Comparison of ENCODE assay signal across 8 mouse cellular contexts in the genomic region with DNA sequence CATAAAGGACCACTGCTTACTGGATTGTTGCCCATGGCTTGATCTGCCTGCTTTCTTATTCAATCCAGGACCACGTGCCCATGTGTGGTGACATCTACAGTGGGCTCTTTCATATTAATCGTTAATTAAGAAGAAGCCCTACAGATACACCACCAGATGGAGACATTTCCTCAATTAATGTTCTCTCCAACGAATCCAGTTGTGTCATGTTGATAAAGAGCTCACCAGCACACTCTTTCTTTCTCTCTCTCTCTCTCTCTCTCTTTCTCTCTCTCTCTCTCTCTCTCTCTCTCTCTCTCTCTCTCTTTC. TPM values are rescaled to one million over a fixed set of nuclear protein-coding genes. Genes with fewer than 3 reads are reported as not detected.
DNase-seq lines count a peak whose midpoint lies in the region; ATAC-seq and TF ChIP-seq lines count a peak whose summit lies in the region.

No protein-coding gene starts in this region.

- H3K9ac ChIP-seq in kidney, embryonic 16.5 days (replicated peaks; ENCODE audit: low read length) = no peak overlapping the region
- no peak overlapping the region for H3K9ac ChIP-seq in ES-E14 (ENCODE audit: insufficient read depth, low read depth, low read length, poor library complexity, severe bottlenecking)
- H3K9ac ChIP-seq in hindbrain, embryonic 13.5 days = no peak overlapping the region; the same call in 1 of the 2 replicates
- H3K9ac ChIP-seq in midbrain, embryonic 16.5 days (ENCODE audit: low read depth, low read length) = peak overlapping the region; percentile 36; the same call in 1 of the 2 replicates

- no peak for DNase-seq in kidney, postnatal 4 days
- DNase-seq in ES-E14 (ENCODE audit: low read depth, low spot score) = peak; percentile 25
- peak; percentile 30 to 53 for DNase-seq in cerebellum, postnatal 14 days
- DNase-seq in spleen, postnatal 10 days (ENCODE audit: low spot score in 2 of 2) = no peak
- no peak for DNase-seq in spleen, adult 18-20 months

- 5% methylated on average over 3 of the region's 3 CpGs for WGBS in kidney, embryonic 16.5 days
- WGBS in hindbrain, embryonic 13.5 days = 5% methylated on average over 3 of the region's 3 CpGs
- 3% methylated on average over 3 of the region's 3 CpGs for WGBS in midbrain, embryonic 16.5 days

- in situ Hi-C loops in ES-E14 (cut with MboI; ENCODE audit: low sequenced_read_pairs in 2 of 2, unreplicated experiment in 2 of 2) = loop anchor here (25.0 kb wide), 2 partner anchors 768 to 1043 kb away; no protein-coding TSS in a partner anchor

- peak; percentile 73; the same call in 1 of the 2 replicates for ATAC-seq in kidney, embryonic 16.5 days (ENCODE audit: low FRiP score, low TSS enrichment)
- ATAC-seq in hindbrain, embryonic 13.5 days (ENCODE audit: low FRiP score) = peak; percentile 77
- peak; percentile 88 for ATAC-seq in midbrain, embryonic 16.5 days

- H3K4me1 ChIP-seq in kidney, embryonic 16.5 days (ENCODE audit: insufficient read depth, low read length) = 0 out of 2 replicates have a peak, but pooled peaks cover 4% of the 10 kb centered on the region
- peaks cover 0 to 4% of the 10 kb centered on the region in 2 experiments; a peak in 1 of 4 replicates for H3K4me1 ChIP-seq in ES-E14 (ENCODE audit: control insufficient read depth in 2 of 2, insufficient read depth in 2 of 2, low read length in 2 of 2, poor library complexity in 1 of 2)
- peaks cover 21% of the 10 kb centered on the region for H3K4me1 ChIP-seq in hindbrain, embryonic 13.5 days (replicated peaks)
- peaks cover 12% of the 10 kb centered on the region for H3K4me1 ChIP-seq in midbrain, embryonic 16.5 days (ENCODE audit: control insufficient read depth, insufficient read depth, low read length)

- peaks cover 11% of the 10 kb centered on the region for H3K27me3 ChIP-seq in kidney, embryonic 16.5 days (ENCODE audit: insufficient read depth, low read length)
- H3K27me3 ChIP-seq in hindbrain, embryonic 13.5 days = 0 out of 2 replicates have a peak, but pooled peaks cover 3% of the 10 kb centered on the region
- no peaks in the 10 kb centered on the region for H3K27me3 ChIP-seq in midbrain, embryonic 16.5 days (ENCODE audit: control insufficient read depth, insufficient read depth, low read depth, low read length)

- no peaks in the 10 kb centered on the region for H3K9me3 ChIP-seq in kidney, embryonic 16.5 days (ENCODE audit: low read length)
- H3K9me3 ChIP-seq in ES-E14 (ENCODE audit: control insufficient read depth, insufficient read depth, low read depth, low read length) = no peaks in the 10 kb centered on the region
- no peaks in the 10 kb centered on the region for H3K9me3 ChIP-seq in hindbrain, embryonic 13.5 days
- H3K9me3 ChIP-seq in midbrain, embryonic 16.5 days (replicated peaks; ENCODE audit: control insufficient read depth, low read length, poor library complexity, severe bottlenecking) = no peaks in the 10 kb centered on the region

- no peak overlapping the region for H3K27ac ChIP-seq in kidney, embryonic 16.5 days (ENCODE audit: low read length)
- H3K27ac ChIP-seq in ES-E14 (ENCODE audit: insufficient read depth, low read depth, low read length, poor library complexity, severe bottlenecking) = no peak overlapping the region
- H3K27ac ChIP-seq in hindbrain, embryonic 13.5 days = no peak overlapping the region
- peak overlapping the region; percentile 69 for H3K27ac ChIP-seq in midbrain, embryonic 16.5 days (ENCODE audit: low read length)

- no peak overlapping the region for H3K4me3 ChIP-seq in kidney, embryonic 16.5 days (ENCODE audit: low read length)
- H3K4me3 ChIP-seq in ES-E14 (ENCODE audit: insufficient read depth in 1 of 2, low read depth in 1 of 2, low read length in 2 of 2, poor library complexity in 1 of 2, severe bottlenecking in 1 of 2) = no peak overlapping the region
- H3K4me3 ChIP-seq in hindbrain, embryonic 13.5 days = 0 out of 2 replicates have a peak overlapping the region, but pooled peaks have one; percentile 0
- peak overlapping the region; percentile 29 for H3K4me3 ChIP-seq in midbrain, embryonic 16.5 days (ENCODE audit: low read depth, low read length)

- peak overlapping the region; percentile 27; the same call in 1 of the 2 replicates for H3K4me2 ChIP-seq in kidney, embryonic 16.5 days (replicated peaks; ENCODE audit: low read depth, low read length)
- peak overlapping the region; percentile 37 for H3K4me2 ChIP-seq in hindbrain, embryonic 13.5 days
- peak overlapping the region; percentile 49 for H3K4me2 ChIP-seq in midbrain, embryonic 16.5 days (ENCODE audit: low read length)

- H3K36me3 ChIP-seq in kidney, embryonic 16.5 days (ENCODE audit: insufficient read depth, low read length) = no peaks in the 10 kb centered on the region
- no peaks in the 10 kb centered on the region for H3K36me3 ChIP-seq in ES-E14 (ENCODE audit: control insufficient read depth, insufficient read depth, low read length, poor library complexity, severe bottlenecking)
- no peaks in the 10 kb centered on the region for H3K36me3 ChIP-seq in hindbrain, embryonic 13.5 days
- no peaks in the 10 kb centered on the region for H3K36me3 ChIP-seq in midbrain, embryonic 16.5 days (ENCODE audit: control insufficient read depth, insufficient read depth, low read length)

TF ChIP-seq in ES-E14, 5 proteins besides CTCF, POLR2A, EP300 and RAD21:
- no peak for TF ChIP-seq ZNF384 (IDR thresholded peaks at IDR 0.05; ENCODE audit: low read depth, low read length)
- no peak for TF ChIP-seq CHD2 (IDR thresholded peaks at IDR 0.05; ENCODE audit: low read depth, low read length)
- TF ChIP-seq HCFC1 (IDR thresholded peaks at IDR 0.05; ENCODE audit: borderline replicate concordance, insufficient read depth, low read length) = no peak
- no peak for TF ChIP-seq MAFK (IDR thresholded peaks at IDR 0.05; ENCODE audit: insufficient read depth, low read depth, low read length)
- TF ChIP-seq ZC3H11A (IDR thresholded peaks at IDR 0.05; ENCODE audit: borderline replicate concordance, low read depth, low read length) = 0 out of 2 replicates have a peak, but pooled peaks have one; percentile 42
TF ChIP-seq in ES-E14: peak in this region for 1.

RNA-seq across cellular contexts. Expression of a gene that starts 17.9 kb away (rescaled TPM):
- polyA plus RNA-seq in kidney, embryonic 16.5 days (2015; fragmentation: Nextera tagmentation; extraction: Ambion mirVana) = not detected in 2 replicates
- not detected in 2 replicates for total RNA-seq in ES-E14 (2012; rRNA removed)
- polyA plus RNA-seq in hindbrain, embryonic 13.5 days (2015; fragmentation: Nextera tagmentation; extraction: Ambion mirVana) = 0.12 and 0.18 TPM in 2 replicates
- polyA plus RNA-seq in midbrain, embryonic 16.5 days (2015; fragmentation: Nextera tagmentation; extraction: Ambion mirVana) = 0.04 and 0.09 TPM in 2 replicates

RNA-seq across cellular contexts. Expression of a gene that starts 53.0 kb away (rescaled TPM):
- polyA plus RNA-seq in kidney, embryonic 16.5 days (2015; fragmentation: Nextera tagmentation; extraction: Ambion mirVana) = not detected in 2 replicates
- not detected in 2 replicates for total RNA-seq in ES-E14 (2012; rRNA removed)
- polyA plus RNA-seq in hindbrain, embryonic 13.5 days (2015; fragmentation: Nextera tagmentation; extraction: Ambion mirVana) = 0.18 TPM in 1 of 2 replicates, not detected in the other
- polyA plus RNA-seq in midbrain, embryonic 16.5 days (2015; fragmentation: Nextera tagmentation; extraction: Ambion mirVana) = not detected in 2 replicates

Comparison
In these comparisons a context has a peak if more than half of its experiments do, and no peak if none do; other contexts are left out.
1. H3K4me3 ChIP-seq: peak in hindbrain, embryonic 13.5 days (single experiment) and midbrain, embryonic 16.5 days (single experiment); none in kidney, embryonic 16.5 days (single experiment) and ES-E14 (0 of 2).
2. DNase-seq: peak in ES-E14 (single experiment) and cerebellum, postnatal 14 days (2 of 2); none in kidney, postnatal 4 days (0 of 2), spleen, postnatal 10 days (0 of 2) and spleen, adult 18-20 months (0 of 2).
3. Peak in every context shown above with its lines, with median percentiles within 50 percentile points of each other: ATAC-seq and H3K4me2 ChIP-seq.